Mouse (Mus musculus): ENCODE results near the gene Rab33a.
A peak's percentile ranks its signal among the peaks of the same experiment; 100 is the strongest.

The Rab33a gene

GRCm38 (mm10) chrX:48518808-48519548, at the start of gene Rab33a:
Gene Rab33a (plus strand): TSS chrX:48519285.
- peak; percentile 24 to 51 for DNase-seq

- DNase-seq, result no peak
Observed at GRCm38 (mm10) chrX:48481095-48481494, 38.0 kb upstream of the Rab33a start.

GRCm38 (mm10) chrX:48481687-48482086, 37.4 kb upstream of the Rab33a start:
- DNase-seq, result no peak

GRCm38 (mm10) chrX:48493763-48494162, 25.3 kb upstream of the Rab33a start:
- DNase-seq, result no peak

DNA sequence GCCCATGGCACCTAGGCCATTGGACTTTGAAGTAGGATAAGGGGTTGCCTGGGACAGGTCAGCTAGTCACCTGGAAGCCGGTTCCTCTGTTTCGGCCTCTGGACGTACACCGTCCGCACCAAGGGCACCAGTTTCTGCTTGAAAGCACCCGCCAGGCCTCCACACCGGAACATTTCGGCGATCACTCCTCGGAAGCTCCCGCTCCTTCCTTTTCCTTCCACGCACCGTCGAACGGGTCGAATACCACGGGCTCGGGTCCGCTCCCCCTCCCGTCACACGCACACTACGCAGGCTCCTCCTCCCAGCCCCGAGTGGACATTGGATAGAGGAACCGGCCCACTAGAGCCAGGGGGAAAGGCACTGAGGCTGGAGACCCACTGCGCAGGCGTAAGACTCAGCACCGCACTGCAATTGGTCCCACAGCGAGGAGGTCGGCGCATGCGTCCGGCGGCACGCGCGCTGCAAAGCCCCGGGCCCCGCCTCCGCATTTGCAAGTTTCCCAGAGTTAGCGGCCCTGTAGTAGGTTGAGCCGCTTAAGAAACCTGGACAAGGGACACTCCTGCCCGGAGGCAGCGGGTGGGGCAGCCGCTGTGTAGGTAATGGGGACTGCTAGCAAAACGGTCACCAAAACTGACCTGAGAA, 5.8 kb upstream of the Rab33a start, which contains the start of gene Aifm1:
TSS of gene Aifm1 (minus strand) at position 398 of the 642 bp plus-strand sequence.
- DNase-seq, result peak; percentile 83 to 90

- no peak for DNase-seq
Observed at GRCm38 (mm10) chrX:48513824-48514223, 5.3 kb upstream of the Rab33a start.

- DNase-seq, result peak; percentile 29 to 58
Observed at GRCm38 (mm10) chrX:48518211-48518807, 776 bp upstream of the Rab33a start.

GRCm38 (mm10) chrX:48519549-48520085, 532 bp downstream of the Rab33a start:
- peak; percentile 7 to 19 for DNase-seq

DNA sequence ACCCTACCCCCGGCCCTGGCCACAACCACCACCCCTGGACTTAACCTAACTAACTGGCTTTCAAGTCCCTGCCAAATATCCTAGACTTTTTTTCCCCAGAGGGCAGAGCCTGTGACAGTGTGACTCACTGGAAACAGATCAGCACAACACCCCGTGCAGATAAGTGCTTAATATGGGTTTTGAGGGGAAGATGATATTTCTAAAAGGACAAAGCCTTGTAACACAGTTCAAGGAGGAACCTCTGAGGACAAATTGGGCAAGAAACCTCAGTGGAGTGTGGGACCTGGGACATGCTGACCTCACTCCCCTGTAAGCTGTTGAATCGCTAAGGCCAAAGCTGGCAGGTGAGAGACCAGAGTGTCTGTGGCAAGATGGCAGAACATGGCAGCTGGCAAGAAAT, 2.6 kb downstream of the Rab33a start:
- DNase-seq, result no peak

DNA sequence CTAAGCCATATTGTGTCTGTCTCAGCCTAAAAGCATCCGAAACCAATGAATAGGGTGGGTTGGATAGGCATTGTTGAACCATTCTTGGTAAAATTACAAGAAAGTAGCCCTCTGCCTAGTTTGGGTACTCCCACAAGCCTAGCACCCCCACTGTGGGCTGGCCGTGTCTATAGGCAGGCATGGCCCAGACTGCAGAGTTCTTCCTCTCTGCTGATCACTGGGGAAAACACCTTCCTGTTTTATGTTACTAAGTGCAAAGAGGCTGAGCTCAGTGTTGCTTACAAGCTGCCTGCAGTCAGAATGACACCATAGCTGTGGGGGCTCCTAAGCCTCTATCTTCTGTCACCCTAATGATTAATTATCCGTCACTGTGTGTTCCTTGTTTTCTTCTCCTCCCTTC, 4.4 kb downstream of the Rab33a start:
- no peak for DNase-seq

DNA sequence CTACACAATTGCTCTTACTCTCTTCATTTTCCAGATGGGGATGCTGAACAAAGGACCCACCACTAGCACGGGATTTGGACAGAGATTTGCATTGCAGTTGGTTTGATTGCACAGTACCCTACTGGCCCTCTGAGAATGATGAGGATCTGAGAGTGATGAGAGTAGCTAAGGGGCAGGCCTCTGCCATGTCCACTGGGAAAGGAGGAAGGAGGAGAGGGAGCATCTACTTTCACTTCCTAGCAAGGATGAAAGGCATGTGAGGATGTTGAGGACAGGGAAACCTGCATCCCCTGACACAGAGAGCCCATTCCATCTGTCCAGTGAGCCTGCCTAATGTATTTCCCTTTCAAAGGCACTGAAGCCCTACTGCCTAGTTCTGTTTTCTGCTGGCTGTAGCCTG, 6.2 kb downstream of the Rab33a start:
- no peak for DNase-seq

DNA sequence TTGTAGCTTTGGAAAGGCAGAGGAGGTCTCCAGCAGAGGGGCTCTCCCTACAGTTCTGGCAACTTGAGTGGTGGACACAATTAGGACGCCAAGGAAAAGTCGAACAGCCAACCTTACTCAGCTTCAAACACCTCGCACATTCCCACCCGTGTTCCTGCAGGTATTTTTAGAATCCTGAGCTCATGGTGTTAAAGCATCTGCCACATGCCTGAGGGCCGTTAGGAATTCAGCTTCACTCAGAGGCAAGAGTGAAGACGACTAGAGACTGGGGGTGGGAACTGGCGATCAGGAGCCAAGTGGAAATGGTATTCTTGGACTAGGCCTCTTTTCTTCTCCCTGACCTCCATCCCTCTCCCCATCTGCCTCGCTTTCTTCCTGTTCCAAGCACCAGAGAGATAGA, 6.8 kb downstream of the Rab33a start:
- no peak for DNase-seq

DNA sequence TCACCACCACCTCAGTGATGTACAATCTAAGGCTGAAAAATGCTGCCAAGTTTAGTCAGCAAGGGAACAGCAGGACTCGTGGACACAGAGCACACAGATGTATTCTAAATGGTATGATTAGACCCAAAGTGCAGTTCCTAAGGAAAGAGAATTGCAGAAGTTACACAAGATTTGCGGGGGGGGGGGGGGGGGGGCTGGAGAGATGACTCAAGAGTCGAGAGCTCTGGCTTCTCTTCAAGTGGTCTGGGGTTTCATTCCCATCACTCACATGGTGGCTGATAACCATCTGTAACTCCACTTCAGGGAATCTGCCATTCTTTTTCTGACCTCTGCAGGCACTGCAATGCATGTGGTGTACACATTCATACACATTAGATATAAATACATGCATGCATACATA, 7.3 kb downstream of the Rab33a start:
- no peak for DNase-seq

DNA sequence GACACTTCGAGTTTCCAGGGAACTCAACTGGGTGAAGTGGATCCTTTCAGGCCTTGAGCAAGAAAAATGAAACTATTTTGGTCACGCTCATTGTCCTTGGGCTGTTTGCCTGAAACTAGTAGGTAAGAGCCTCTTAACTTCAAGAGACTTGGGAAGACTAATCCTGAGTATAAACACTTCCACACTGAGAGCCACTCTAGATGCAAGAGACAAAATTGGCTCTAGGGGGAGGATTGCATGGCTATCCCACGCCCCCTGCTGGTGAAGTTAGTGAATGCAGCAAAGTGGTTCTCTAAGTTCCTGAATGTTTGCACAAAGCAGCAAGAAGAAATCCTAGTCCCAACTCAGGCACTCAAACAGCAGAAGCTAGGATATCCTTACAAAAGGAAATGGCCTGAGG, 13.1 kb downstream of the Rab33a start:
- DNase-seq, result peak; percentile 52 to 58

Measured in thymus, postnatal 36 days (tissue).